Mouse (Mus musculus) activated CD4-positive, CD25-positive, alpha-beta regulatory T cell, adult 4 months (primary cell): ENCODE data around the gene Jakmip3. TPM values are rescaled to one million over a fixed set of nuclear protein-coding genes. Genes with fewer than 3 reads are reported as not detected.

Source experiments
- ATAC-seq: one replicate; pipeline ENCODE4 v1.8.0; 2017
- polyA plus RNA-seq, 2 experiments: library from polyadenylated mRNA; unstranded; fragments of 100-300 nt; shearing (Covaris generic); gene quantifications; one replicate each; pipeline ENCODE4 v1.2.1; 2017

Jakmip3 gene
- not detected for polyA plus RNA-seq

DNA sequence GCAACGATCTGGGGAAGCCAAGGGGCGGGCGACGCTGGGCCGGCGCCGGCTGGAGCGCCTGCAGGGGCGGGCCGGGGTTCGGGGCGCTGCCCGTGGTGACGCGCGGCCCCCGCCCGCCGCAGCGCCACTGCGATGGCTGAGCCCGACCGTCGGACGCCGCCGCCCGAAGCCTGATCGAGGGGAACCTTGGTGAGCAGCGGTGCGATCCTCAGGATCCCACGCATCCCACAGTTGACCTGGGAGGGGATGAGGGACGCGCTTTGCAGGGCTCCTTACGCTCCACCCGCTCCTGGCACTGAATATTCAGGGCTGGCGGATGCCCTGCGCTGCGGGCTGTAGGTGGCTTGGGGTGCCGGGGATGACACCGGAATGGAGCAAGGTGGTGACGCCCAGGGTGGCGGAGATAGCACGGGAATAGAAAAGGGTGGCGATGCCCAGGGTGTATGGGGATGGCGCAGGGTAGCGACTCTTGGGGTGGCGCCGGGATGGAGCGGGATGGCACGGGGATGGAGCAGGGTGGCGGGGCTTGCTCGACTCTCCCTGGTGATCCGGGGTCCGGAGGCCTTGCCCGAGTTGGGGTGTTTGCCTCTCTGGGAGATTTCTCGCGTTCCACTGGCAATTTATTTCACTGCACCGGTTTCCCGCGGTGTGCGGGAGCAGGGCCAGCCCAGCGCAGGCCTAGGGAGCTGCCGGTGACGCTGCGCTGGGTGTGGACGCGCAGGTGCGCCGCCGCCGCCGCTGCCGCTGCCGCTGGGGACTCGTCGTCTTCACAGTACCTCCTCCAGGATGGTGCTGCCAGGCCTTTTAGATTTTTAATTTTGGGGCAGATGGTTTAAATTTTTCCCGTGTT, at the start of gene Jakmip3:
Gene Jakmip3, plus strand, starts transcription at position 119 of the 850 bp plus-strand sequence.
- ATAC-seq: no peak

DNA sequence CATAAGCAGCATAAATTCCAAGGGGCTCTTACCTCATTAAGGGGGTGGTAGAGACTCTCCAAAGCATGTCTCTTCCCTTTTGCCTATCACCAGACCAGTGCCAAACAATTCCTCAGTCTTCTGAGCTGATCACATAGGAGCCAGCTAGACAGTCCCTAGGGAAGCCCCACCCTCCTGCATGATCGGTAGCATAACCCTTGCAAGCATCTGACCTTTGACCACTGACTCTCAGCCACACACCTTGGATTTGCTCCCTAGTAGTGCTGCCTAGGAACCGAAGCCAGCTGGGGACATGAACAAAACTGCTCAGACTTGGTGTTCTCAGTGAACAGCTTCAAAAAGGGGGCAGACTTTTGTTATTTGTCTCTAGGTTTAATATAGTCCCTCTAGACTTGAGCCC, 42.4 kb upstream of the Jakmip3 start:
- no peak for ATAC-seq

DNA sequence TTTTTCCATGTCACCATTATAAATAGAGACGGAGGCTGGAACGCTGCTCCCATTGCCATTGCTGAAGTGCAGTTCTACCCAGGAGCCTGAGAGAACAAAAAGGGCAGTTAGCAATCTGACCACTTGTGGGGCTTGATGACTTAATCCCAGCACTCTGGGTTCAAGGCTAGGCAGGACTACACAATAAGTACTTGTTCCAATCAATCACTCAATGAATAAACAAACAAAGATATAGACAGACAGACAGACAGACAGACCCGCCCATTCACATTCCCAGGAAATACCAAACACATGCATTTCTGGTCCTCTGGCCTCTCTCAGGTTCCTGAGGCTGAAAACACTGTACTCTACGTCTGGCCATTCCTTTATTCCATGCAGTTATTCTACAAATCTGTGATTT, 41.8 kb upstream of the Jakmip3 start:
- ATAC-seq: no peak

DNA sequence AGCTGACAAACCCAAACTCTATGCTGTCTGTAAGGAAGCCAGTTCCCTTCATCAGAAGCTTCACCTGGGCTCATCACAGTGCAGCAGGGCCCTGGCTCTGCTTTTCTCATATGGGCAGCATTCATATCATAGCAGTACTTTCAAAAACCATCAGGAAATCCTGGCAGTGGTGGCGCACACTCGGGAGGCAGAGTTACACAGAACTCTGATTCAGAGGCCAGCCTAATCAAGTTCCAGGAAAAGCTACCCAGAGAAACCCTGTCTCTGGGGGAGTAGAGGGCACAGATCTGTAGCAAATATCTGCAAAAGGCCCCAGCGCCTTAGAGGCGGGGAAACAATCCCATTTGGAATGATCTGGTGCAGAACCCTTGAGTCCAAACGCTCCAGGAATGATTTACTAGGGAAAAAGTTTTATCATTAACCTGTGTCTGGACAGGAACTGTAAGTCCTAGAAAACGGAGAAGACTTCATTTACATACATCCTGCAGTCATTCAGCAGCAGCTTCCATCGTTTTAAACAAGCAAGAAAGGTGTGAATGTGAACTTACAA, 36.6 kb upstream of the Jakmip3 start:
- ATAC-seq: no peak

DNA sequence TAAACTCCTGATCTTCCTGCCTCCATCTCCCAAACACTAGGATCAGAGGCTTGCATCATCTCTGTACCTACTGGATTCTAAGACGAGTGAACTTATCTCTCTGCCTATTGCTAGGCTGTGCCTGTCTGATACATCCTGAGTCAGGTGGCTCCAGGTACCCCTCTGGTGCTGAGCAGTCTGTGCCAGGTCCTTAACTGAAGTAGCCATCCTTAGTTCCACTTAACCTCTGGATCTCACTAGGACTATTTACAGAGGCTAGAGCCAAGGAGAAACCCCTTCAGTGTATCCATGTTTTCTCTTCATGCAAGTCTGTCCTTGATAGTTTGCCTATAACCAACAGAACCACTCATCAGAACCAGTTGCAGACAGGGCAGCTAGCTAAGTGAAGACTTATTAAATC, 34.1 kb upstream of the Jakmip3 start:
- no peak for ATAC-seq

DNA sequence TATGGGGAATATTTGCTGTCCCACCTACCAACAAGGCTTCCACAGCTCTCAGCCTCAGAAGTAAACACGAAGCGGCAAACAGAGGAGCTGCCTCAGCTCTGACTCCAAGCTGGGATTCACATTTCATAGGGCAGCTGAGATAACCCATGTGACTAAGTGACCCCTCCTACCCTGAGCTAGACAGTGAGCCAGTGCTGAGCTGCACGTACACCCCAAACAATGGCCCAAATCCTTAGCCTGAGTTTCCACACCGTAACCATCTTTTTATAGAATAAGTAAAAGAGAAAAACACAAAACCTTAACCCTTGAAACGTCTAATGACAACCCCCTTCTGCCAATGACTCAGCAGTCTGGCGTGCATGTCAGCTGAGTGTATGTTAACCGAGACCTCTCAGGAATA, 33.5 kb upstream of the Jakmip3 start:
- no peak for ATAC-seq

DNA sequence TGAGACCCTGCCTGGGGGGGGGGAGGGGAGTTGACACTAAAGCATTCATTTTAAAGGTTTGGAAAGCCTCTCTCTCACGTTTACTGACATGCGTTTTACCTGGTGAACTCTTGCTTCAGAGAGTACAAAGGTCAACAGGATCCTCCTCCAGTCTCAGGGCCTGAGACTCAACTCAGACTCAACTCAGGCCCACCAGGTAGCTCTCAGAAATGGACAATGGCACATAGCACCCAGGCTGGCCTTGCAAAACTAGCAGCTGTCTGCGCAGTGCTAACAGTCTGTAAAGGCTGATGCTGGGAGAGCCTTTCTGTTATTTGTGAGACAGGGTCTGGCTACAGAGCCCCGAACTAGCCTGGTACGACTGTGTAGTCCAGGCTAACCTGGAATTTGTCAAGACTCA, 32.6 kb upstream of the Jakmip3 start:
- ATAC-seq: no peak

DNA sequence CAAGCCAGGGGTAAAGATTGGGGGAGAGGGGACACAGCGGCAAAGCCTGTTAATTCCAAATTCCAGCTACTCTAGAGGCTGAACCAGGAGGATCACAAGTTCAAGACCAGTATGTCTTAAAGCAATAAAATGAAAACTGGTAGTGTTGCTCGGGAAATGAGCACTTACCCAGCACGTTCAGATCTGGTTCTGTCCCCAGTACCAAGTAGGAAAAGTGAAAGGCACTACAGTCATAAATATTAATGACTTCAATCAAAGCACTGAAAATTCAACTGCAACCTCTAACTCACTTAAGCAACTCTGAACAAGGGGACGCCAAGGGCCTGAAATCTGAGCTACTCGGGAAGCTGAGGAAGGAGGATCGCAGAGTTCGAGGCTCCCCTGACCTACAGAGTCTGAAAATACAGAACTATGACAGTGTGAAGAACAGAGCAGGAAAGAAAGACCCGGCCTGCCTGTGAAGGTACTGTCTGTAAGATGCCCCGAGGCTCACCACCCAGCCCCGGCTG, 31.7 kb upstream of the Jakmip3 start:
- ATAC-seq: no peak

DNA sequence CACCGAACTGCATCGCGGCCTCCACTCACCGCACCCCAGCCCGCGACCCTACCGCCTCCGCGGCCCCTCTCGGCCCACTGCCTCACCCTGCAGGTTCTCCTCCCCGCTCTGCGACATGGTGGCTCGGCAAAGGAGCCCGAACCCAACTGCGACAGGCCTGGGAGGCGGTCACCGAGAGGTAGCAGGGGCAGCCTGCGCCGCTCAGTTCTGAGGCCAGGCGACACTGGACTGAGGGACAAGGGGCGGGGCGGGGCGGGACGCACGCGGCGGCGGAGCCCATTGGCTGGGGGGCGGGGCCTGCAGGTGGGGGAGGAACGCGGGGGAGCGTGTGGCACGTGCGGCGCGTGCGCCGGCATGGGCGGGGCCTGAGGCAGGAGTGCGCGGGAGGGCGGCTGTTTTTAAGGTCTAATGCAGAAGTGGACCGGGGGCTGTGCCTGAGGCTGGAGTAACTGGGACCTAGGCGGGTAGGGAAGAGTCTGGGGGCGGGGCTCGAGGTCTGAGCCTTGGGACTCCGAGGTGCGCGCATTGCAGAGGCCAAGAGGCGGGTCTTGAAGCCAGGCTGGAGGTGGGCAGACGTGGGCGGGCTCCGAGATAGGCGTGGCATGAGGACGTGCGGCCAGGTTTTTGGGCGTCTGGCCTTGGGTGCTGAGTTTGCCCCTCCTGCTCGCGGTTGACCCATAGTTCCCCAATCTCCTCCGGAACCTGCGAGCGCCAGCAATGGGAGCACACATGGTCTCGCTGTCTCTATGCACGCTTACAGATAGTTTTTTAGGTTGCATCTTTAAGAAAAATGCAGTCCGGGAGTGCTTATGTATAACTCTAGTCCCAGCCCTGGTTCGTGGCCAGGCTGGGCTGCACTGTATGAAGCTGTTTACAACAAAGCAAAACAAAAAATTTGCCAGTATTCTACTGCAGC, 31.0 kb upstream of the Jakmip3 start, which contains the start of gene Bnip3:
Gene Bnip3, minus strand, starts transcription at position 243 of the 916 bp plus-strand sequence.
- peak; percentile 80 for ATAC-seq

DNA sequence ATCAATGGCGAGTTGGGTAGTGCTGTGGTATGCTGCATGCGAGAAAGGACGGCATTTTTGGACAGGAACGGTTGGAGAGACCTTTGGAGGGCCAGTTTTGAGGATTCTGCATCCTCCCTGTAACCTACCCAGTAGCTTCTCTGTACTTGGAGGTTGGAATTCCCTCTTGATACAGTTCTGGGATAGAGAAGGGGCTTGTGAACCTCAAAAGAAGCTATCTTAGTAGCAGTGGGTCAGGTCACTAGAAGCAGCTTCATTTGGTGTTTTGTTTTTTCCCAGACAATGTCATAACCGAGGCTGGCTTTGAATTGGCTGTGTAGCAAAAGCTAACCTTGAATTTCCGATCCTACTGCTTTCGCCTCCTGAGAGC, 30.4 kb upstream of the Jakmip3 start:
- ATAC-seq: no peak

DNA sequence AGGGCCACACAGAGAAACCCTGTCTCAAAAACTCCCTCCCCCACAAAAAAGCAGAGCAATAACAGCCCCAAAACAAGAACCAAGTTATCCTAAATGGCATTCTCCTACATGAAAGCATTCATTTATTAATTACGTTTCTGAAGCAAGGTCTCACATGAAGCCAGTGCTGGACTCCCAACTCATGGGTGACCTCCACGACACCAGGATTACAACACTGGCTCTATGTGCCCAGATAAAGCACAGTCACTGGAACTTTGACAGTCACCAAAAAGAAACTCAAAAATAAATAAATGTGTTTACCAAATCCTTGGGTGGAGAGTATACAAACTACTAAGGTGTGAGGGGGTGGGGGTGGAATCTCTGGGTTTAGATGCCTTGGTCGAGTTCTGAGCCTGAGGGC, 26.9 kb upstream of the Jakmip3 start:
- no peak for ATAC-seq

DNA sequence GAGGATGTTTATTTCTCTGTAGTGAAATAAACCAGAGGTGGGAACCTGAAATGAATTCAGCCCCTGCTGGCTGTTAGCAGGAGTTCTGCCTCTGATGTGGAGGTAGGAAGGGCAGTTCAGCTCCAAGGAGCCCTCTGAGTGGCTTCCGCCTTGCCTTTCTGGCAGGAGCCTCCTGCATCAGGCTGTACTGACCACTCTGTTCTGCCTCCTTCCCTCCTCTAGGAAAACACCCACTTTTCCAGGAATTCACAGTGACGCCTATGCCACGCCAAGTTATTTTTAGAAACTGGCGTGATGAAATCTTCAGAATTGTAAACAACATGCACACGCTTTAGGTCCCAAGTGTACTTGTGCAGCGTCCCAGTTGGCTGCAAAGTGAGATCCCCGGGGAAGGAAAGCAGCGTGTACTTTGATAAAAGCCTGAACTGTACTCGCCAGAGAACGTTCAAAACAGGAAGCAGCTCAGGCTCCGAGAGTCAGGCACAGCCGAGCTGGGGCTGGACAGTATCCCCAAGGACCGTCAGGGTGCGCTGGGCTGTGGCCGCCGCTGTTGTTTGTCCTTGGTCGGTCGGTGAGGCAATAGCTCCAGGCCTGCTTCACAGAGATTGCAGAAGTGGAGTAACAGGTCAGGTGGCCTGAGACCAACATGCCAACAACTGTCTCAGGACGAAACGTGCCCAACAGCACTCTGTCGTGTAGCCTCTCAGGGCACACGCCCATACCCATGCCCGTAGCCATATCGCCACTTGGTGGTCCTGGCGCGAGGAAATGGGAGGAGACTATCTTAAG, 21.2 kb upstream of the Jakmip3 start:
- peak; percentile 60 for ATAC-seq

DNA sequence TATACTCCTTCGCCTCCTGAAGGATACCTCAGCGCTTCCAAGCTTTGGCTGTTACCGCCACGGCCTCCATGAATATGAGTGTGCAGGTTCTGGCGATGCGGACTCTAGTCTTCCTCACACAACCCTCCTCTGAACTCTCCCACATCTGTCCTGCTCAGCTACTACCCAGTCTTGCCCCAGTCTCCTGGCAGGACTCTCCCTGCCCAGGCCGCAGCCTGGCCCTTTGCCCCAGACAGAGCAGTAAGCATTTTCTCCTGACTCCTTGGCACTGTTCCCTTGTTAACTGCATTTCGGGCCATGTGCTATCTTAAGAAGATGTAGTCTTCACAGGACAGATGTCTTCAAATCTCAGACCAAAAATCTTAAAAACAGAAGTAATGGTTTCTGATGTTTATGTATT, 18.9 kb upstream of the Jakmip3 start:
- ATAC-seq: no peak

DNA sequence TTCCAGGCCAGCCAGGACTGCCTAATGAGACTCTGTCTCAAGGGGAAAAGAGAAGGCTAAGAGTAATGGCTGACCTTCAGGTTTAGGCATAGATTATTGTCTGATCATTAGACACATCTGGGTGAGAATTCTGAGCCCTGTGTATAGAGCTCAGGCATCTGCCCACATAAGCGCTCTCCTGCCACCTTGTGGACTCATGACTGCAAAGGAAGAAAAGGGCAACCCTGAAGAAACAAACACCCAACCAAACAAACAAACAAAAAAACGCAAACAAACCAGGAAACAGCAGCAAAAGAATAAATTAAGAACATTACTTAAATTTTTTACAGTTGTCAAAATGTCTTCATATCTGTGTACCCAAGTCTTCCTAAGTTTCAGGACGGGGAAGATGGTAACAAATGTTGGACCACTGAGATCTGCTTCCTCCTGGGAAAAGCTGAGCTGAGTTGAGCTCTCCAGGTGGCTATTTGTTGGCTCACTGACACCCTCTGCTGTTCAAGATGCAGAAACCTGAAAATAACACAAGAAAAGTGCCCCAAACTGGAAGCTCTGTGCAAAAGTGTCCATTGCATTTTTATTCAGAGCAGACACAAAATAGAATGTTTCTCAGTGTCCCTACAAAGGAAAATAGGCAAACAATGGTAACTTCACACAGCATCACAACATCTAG, 16.6 kb upstream of the Jakmip3 start:
- ATAC-seq: no peak

DNA sequence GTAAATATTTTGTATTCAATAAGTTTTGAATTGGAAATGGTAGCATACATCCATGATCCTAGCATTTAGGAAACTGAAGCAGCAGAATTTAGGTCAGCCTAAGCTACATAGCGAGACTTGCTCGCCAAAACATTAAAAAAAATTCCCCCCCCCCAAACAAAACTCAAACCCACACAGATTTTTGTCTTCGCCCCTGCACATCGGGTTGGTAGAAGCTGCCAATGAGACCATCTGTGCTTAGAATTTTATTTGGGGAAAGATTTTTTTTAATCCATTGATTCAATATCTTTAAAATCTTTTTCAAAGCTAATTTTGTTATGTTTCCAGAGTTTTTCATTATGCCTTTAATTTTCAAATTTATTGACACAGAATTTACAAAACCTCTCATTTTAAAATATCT, 12.1 kb upstream of the Jakmip3 start:
- no peak for ATAC-seq

DNA sequence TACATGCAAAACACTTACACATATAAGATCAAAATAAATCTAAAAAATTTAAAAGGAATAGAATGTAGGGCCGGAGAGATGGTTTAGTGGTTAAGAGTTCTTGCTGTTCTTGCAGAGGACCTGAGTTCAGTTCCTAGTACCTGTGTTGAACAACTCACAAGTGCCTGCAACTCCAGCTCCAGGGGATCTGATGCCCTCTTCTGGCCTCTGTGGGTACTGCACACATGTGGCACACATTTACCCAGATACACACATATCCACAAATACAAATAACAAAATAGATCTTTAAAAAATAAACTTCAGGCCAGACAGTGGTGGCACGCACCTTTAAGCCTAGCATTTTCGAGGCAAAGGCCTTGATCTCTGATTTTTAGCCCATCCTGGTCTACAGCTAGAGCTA, 6.0 kb upstream of the Jakmip3 start:
- no peak for ATAC-seq

DNA sequence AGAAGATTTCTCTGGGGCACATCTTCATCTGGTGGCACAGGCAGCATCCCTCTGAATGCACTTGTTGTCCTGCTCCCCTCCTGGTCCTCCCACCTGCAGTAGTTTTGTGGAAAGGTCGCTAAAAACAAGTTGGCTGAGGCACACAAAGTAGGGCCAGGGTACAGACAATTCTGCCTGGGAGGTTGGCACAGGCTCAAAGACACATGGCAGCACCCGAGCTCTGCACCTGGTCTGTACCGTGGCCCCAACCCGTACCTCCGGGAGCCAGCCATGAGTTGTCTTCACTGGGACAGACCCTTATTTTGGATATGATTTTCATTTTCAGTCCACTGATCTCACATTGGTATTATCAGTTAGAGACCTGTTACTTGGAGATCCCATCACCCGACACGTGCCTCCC, 1.5 kb upstream of the Jakmip3 start:
- no peak for ATAC-seq

DNA sequence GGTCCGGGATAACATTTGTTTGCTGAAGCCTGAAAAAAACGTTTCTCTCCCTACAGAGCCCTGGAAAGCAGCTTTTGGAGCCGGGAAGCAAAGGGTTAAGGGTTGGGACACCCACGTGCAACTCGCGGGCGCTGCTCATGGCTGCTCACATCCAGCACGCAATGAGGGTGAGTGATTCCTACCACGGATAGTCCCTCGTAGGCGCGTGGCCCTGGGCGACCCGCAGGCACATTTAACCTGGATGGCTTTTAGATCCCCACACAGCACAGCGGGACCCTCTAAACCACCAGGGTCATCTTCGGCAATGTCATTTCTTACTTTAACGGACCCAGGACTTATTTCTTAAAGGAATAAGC, 296 bp upstream of the Jakmip3 start:
- ATAC-seq: no peak

DNA sequence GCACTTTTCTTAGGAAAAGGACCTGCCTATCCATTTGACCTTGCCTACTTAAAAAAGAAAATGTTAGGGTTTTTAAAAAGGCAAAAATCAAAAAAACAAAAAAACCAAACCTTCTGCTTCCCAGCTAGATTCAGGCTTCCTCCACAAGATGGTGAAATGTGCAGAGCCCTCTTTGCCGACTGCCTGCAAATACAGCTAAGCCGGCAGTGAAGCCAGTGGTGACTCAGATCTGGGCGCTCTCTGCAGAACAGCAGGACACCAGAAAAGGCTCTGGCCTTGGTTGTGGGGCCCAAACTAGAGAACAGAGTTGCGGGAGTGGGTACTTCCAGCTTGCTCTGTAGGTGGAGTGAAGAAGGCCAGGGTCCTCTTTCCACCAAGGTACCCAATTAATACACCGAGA, 1.0 kb downstream of the Jakmip3 start:
- ATAC-seq: no peak

DNA sequence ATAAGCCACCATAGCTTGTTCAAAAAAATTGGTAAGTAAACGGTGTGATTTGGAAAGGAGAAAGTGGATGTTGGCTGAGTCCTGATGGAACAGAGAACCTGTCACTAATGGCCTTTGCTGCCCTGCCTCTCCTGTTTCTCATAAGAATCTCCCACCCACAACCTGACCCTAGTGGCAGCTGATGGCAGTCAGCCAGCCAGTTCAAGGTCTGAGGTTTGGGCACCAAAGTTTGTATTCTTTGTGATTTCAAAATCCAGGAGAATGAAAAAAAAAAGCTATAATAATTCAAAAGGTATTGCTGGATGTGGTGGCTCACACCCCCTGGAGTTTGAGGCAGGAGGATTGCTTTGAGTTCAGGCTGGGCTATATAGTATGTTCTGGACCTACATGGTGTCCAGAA, 1.8 kb downstream of the Jakmip3 start:
- no peak for ATAC-seq

DNA sequence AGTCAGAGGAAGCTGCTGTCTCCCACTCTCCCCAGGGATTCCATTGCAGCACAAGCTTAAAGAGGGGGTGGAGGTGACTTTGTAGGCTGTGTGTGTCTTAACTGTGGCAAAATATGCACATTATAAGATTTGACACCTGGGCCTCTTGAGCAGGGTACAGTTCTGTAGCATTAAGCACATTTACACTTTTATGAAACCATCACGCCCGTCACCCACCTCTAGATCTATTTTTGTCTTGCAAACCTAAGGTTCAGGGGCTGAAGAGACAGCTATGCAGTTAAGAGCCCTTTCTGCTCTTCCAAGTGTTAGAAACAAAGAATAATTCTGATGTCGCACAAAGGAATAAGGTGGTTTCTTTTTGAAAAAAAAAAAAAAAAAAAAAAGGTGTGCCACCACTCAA, 5.1 kb downstream of the Jakmip3 start:
- no peak for ATAC-seq

DNA sequence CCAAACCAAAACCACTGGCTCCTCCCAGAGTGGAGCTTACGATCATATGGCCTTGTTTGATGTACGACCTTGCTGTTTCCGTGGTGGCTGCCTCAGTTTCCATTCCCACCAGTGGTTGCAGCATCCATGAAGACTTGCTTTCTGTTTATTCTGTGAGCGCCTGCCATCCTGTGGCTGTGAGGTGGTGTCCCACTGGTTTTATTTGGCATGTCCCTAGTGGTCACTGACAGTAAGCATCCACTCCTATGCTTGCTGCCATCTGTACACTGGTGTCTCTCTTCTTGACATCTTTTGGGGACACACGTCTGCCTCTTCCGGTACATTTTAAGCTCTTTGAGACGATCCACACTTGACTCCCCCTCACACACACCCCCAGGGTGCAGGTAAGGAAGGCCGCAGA, 7.2 kb downstream of the Jakmip3 start:
- ATAC-seq: no peak
